Mouse (Mus musculus): ENCODE measurements around the gene Dhrs7b. TPM values are rescaled to one million over a fixed set of nuclear protein-coding genes. Genes with fewer than 3 reads are reported as not detected.

The Dhrs7b gene
- polyA plus RNA-seq, 1 experiment from 2014 or later, result 42.7 TPM

GRCm38 (mm10) chr11:60905407-60906120 is 75.1 kb downstream of the Dhrs7b start:
- Histone ChIP-seq H3K9ac (no peak overlapping the region), H3K9me3 (no peaks in the 10 kb centered on the region), H3K27me3 (replicated peaks) (no peaks in the 10 kb centered on the region), H3K4me1 (no peaks in the 10 kb centered on the region), H3K27ac (no peak overlapping the region), H3K36me3 (peaks cover 19% of the 10 kb centered on the region), H3K4me2 (no peak overlapping the region), H3K4me3 (replicated peaks) (no peak overlapping the region)
- WGBS, result 89% methylated on average over 10 of the region's 10 CpGs
- ATAC-seq (ENCODE audit: insufficient read depth, low FRiP score, low read depth), result no peak

- Histone ChIP-seq H3K27me3 (replicated peaks) (no peaks in the 10 kb centered on the region), H3K27ac (no peak overlapping the region), H3K4me2 (no peak overlapping the region), H3K4me3 (replicated peaks) (no peak overlapping the region), H3K36me3 (peaks cover 19% of the 10 kb centered on the region), H3K4me1 (peaks cover 2% of the 10 kb centered on the region; the same call in 1 of the 2 replicates), H3K9ac (no peak overlapping the region), H3K9me3 (no peaks in the 10 kb centered on the region)
- WGBS, result 92% methylated on average over 4 of the region's 4 CpGs
- no peak for ATAC-seq (ENCODE audit: insufficient read depth, low FRiP score, low read depth)
These were observed 76.0 kb downstream of the Dhrs7b start for GRCm38 (mm10) chr11:60906449-60906848.

DNA sequence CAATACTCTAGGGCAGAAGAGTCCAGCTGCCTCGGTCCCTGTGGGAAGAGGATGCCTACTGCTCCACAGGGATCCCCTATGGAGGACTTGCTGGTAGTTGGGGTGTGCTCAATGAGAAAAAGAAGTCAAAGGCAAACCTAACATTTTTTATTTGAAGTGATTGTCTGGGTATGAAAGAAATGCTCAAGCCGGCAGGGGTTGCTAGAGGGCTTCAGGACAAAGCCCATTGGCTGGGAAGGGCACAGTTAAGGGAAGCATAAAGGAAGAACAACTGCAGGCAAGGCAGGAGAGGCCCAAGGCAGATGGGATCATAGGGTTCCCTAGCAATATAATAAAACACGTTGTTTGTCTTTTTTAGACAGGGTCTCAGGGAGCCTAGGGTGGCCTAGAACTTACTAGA is 77.6 kb downstream of the Dhrs7b start:
- H3K9me3 ChIP-seq, result no peaks in the 10 kb centered on the region
- no peak for ATAC-seq (ENCODE audit: insufficient read depth, low FRiP score, low read depth)
- H3K36me3 ChIP-seq, result peaks cover 19% of the 10 kb centered on the region
- no peak overlapping the region for H3K4me3 ChIP-seq (replicated peaks)
- no peak overlapping the region for H3K27ac ChIP-seq
- 67% methylated on average over 3 of the region's 3 CpGs for WGBS
- peaks cover 15% of the 10 kb centered on the region for H3K4me1 ChIP-seq
- H3K27me3 ChIP-seq (replicated peaks), result no peaks in the 10 kb centered on the region
- H3K4me2 ChIP-seq, result no peak overlapping the region
- no peak overlapping the region for H3K9ac ChIP-seq

GRCm38 (mm10) chr11:60909626-60910025 is 79.2 kb downstream of the Dhrs7b start:
- Histone ChIP-seq H3K9ac (no peak overlapping the region), H3K9me3 (no peaks in the 10 kb centered on the region), H3K36me3 (peaks cover 15% of the 10 kb centered on the region), H3K27ac (no peak overlapping the region), H3K4me1 (peaks cover 22% of the 10 kb centered on the region), H3K4me2 (no peak overlapping the region), H3K4me3 (replicated peaks) (no peak overlapping the region), H3K27me3 (replicated peaks) (no peaks in the 10 kb centered on the region)
- no peak for ATAC-seq (ENCODE audit: insufficient read depth, low FRiP score, low read depth)
- 71% methylated on average over 1 of the region's 1 CpGs for WGBS

Other genes starting within 250 kb of the Dhrs7b start
- 38.2 and 41.4 TPM in 2 replicates for gene Llgl1, start 130.9 kb upstream of the Dhrs7b start, polyA plus RNA-seq (2015; fragmentation: Nextera tagmentation; extraction: Ambion mirVana)
- 76.8 and 78.9 TPM in 2 replicates for gene Flii, start 103.4 kb upstream of the Dhrs7b start, polyA plus RNA-seq (2015; fragmentation: Nextera tagmentation; extraction: Ambion mirVana)
- gene Mief2, start 102.2 kb upstream of the Dhrs7b start, polyA plus RNA-seq (2015; fragmentation: Nextera tagmentation; extraction: Ambion mirVana), result 9.9 and 11.3 TPM in 2 replicates
- gene Top3a, start 53.3 kb upstream of the Dhrs7b start, polyA plus RNA-seq (2015; fragmentation: Nextera tagmentation; extraction: Ambion mirVana), result 11.6 and 12.8 TPM in 2 replicates
- 4.5 and 5.2 TPM in 2 replicates for gene Smcr8, start 53.1 kb upstream of the Dhrs7b start, polyA plus RNA-seq (2015; fragmentation: Nextera tagmentation; extraction: Ambion mirVana)
- 72.6 and 85.4 TPM in 2 replicates for gene Shmt1, start 18.9 kb upstream of the Dhrs7b start, polyA plus RNA-seq (2015; fragmentation: Nextera tagmentation; extraction: Ambion mirVana)
- gene Tmem11, start 48.6 kb downstream of the Dhrs7b start, polyA plus RNA-seq (2015; fragmentation: Nextera tagmentation; extraction: Ambion mirVana), result 60.3 and 60.8 TPM in 2 replicates
- gene Natd1, start 84.1 kb downstream of the Dhrs7b start, polyA plus RNA-seq (2015; fragmentation: Nextera tagmentation; extraction: Ambion mirVana), result 12.1 and 15.0 TPM in 2 replicates
- 116 and 121 TPM in 2 replicates for gene Map2k3, start 101.4 kb downstream of the Dhrs7b start, polyA plus RNA-seq (2015; fragmentation: Nextera tagmentation; extraction: Ambion mirVana)
- 1.7 TPM in 2 replicates for gene Kcnj12, start 191.9 kb downstream of the Dhrs7b start, polyA plus RNA-seq (2015; fragmentation: Nextera tagmentation; extraction: Ambion mirVana)

Data from stomach, embryonic 15.5 days (tissue).